Mouse (Mus musculus): ENCODE results near the gene Haao. TPM values are rescaled to one million over a fixed set of nuclear protein-coding genes. Genes with fewer than 3 reads are reported as not detected.

Haao gene
- total RNA-seq (2022): 1 to 10 TPM in 1 of 4 experiments, under 1 TPM in 3; 0.64 to 1.0 (median 0.83) TPM

GRCm38 (mm10) chr17:83847815-83848214 lies at the start of gene Haao:
Haao (minus strand) TSS chr17:83847963.
- DNase-seq: no peak

DNA sequence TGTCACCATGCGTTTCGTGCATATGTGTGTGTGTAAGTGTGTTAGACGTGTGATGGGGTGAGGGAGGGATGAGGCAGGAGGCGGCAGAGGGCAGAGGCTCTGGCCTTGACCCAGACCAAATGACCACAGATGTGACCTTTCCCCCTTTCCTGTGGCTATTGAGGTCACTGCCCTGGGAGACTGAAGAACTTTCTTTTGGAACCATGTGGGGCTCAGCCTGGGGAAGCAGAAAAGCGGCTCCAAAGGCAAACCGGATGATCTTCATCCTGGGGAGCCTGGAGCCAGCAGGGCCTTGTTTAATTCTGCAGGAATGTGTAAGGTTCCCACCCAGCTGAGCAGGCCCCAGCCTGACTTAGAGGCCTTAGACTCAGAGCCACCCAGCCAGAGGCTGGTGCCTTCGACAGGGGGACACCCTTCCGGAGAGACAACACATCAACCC lies 49.6 kb upstream of the Haao start:
- no peak for DNase-seq

GRCm38 (mm10) chr17:83896723-83897122 lies 49.0 kb upstream of the Haao start:
- DNase-seq: no peak

GRCm38 (mm10) chr17:83895321-83895770 lies 47.6 kb upstream of the Haao start:
- DNase-seq: no peak

DNA sequence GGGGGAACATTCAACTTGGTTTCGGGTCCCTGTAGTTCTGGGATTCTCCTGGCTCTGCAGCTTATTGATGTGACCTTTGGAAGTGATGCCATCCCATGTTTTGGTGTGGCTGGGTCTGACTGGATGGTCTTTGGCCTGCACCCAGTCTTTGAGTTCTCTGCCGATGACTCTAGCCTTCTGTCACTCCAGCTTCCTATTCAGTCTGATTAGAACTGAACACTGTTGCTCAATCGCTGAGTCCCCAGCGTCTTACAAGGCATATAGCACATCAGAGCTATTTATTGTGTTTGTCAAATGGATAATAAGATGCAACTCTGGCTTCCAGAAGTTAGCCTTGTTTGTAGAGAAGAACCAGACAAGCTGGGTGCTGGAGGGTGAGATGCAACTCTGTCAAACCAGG lies 45.4 kb upstream of the Haao start:
- no peak for DNase-seq

DNA sequence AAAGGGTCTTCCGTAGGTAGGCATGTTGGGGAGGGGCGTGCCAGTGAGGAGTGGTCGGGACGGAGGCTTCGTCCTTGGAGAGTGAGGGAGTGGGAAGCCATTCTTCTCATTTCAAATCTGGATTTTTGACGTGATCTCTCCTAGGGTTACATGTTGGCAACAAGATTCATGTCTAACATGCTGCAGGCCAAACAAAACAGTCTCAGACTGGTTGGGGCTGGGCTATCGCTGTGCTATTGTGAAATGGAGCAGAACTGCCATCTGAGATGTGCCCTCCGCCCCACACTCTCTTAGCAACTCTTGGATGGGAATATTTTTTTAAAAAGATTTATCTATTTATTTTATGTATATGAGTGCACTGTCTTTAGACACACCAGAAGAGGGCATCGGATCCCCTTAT lies 44.1 kb upstream of the Haao start:
- no peak for DNase-seq

DNA sequence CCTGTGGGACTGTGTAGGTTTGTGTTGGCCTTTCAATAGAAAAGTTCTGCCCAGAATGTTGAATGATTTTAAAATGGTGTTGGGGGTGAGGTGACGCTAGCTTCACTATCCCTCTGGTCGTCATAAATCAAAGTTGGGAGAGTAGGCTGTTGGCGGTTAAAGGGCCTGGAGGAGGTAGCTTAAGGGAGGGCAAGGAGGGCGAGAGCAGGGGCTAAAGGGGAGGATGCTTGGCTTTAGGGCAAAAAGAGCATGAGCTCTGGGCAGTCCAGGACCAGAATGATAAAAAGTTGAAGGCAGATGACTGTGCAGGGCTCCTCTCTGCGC lies 42.6 kb upstream of the Haao start:
- no peak for DNase-seq

GRCm38 (mm10) chr17:83889691-83890372 lies 42.1 kb upstream of the Haao start:
- DNase-seq: no peak

DNA sequence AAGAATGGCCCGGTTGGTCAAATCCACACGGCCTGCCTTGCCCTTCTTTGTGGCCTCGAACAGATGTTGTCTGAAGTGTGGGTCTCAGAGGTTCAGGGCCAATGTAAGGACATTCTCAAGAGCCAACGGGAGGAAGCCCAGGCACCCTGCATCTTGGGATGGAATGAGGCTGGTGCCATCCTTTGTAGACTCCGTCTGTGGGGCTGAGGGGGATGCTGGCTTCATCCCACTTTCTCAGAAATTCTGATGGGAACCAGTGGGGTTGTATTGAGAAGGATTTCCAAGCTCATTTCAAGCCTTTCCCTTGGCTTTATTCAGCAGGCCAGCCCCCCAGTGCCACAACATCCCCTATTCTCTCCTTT lies 41.5 kb upstream of the Haao start:
- DNase-seq: no peak

GRCm38 (mm10) chr17:83887241-83887640 lies 39.5 kb upstream of the Haao start:
- DNase-seq: no peak

- no peak for DNase-seq
These were observed 38.6 kb upstream of the Haao start for GRCm38 (mm10) chr17:83886395-83886794.

- DNase-seq: no peak
These were observed 38.0 kb upstream of the Haao start for GRCm38 (mm10) chr17:83885750-83886149.

- DNase-seq: no peak
These were observed 37.3 kb upstream of the Haao start for GRCm38 (mm10) chr17:83885021-83885582.

DNA sequence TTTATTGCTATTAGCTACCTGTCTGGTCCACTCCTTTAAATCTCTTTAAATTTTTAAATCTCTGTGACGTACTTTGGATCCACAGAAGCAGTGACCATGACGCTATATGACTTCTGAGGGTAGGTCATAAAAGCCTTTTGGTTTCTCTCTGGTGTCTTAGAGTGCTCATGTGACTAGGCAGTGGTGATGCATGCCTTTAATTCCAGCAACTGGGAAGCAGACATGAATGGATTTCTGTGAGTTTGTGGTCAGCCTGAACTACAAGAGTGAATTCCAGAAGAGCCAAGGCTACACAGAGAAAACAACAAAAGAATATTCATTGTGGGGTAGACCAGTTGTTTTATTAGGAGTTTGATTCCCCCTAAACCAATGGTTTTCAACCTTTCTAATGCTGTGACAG lies 35.0 kb upstream of the Haao start:
- DNase-seq: no peak

GRCm38 (mm10) chr17:83881071-83881470 lies 33.3 kb upstream of the Haao start:
- DNase-seq: no peak

DNA sequence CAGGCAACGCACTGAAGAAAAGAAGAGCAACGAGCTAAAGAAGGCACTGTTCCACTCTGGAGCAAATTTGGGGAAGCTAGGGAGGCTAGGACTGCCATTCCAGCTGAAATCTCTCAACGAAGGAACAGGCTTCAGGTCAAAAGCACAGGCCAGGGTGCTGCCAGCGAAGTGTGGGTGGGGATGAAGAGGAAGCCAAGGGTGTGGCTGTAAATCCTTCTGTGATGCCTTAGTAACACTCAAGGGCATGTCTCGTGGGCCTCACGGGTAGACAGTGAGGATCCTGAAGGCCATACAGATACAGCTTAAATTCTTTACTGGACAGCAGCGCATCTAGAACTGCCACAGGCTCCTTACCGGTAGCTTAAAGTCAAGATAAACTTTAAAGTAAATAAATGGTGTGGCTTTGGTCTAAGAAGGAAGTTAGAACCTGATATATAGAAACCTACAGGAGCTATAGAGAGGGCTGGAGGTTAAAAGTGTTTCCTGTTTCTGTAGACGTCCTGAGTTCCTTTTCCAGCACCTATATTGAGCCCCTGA lies 32.5 kb upstream of the Haao start:
- no peak for DNase-seq

DNA sequence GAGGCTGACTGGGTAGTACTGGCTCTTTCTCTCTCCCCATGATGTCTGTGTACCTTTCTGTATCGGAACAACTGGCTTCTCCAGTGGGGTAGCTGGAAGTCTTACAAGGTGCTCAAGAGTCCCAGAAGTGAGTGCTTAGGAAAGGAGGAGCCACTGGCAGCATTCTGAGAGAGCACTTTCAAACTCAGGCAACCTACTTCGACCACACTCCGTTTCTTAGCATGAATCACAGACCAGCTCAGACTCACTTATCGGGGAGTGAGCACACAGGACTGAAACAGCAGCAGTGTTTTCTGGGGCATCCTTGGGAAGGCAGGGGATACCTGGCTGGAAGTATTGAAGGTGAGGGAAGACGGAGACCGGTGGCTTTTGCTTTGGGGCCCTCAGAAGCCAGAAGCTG lies 31.9 kb upstream of the Haao start:
- no peak for DNase-seq

DNA sequence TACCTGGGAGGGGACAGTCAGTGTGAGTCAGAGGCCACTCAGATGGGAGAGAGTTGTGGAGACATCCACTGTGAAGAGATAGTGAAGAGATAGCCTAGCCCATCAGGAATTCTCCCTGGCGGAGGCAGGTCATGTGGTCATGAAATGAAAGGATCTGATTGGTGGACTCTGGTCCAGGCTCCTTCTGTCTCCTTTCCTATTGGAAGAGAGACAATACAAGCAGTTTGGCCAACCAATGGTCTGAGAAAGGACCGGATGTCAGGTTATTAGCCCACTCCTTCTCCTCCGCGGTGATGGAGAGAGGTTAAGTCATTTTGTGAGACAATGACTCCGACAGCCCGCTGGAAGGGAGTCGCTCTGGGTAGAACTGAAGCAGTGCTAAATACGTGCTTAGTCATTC lies 26.8 kb upstream of the Haao start:
- DNase-seq: no peak

DNA sequence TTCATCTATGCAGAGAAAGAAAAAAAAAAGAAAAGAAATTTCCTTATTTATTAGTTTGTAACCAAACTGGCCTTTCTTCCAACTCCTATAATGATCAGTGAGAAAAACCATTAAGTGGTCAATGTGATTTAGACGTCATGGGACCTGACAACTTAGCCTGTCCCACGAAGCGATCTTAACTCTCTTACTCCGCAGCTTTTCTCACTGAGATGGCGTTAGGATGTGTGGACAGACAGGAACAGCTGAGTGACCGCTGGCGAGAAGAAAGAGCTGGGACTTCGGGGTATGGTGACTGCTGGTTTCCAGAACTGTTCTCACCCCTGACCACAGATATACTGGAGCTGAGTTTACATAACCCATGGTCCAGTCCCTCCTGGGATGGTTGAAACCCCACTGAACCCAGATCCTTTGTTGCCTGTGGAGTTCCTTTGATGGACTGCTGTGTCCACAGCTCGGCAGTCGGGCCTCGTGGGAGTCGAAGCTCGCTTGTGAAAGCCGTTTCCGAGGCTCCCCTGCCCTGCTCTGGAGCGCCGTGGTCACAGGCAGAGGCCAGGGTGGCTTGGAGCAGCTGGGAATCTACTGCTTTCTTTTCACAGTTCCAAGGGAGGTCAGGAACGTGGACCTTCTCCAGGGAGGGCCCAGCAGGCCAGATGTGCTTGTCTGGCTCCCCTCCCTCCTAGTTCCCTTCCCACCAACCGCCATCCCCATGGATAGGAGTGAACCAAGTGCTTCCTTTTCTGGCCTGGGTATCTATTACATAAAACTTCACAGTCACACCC lies 25.8 kb upstream of the Haao start:
- peak; percentile 30 for DNase-seq

- DNase-seq: peak; percentile 41
These were observed 25.1 kb upstream of the Haao start for GRCm38 (mm10) chr17:83872806-83873348.

- DNase-seq: no peak
These were observed 23.6 kb upstream of the Haao start for GRCm38 (mm10) chr17:83871354-83871753.

GRCm38 (mm10) chr17:83870385-83870784 lies 22.6 kb upstream of the Haao start:
- no peak for DNase-seq

DNA sequence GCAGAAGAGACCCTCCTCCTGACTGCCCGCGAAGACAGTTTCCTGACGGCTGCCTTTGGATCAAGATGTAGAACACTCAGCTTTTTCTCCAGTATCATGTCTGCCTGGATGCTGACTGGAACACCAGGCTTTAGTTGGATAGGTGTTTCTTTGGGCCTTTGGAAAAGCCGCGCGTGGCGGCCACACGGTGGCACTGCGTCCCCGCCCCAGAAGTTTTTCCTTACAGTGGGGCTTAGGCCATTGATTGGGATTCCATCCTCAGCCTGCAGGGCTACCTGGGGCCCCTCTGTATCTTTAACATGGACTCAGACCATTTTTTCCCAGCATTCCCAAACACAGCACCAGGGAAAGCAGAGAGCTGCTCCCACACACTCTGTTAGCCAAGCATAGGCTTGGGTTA lies 18.8 kb upstream of the Haao start:
- no peak for DNase-seq
